Mouse (Mus musculus) MEL (cell line): ENCODE results near the gene Fabp2. TPM values are rescaled to one million over a fixed set of nuclear protein-coding genes. Genes with fewer than 3 reads are reported as not detected.
"Not testable (repeated sequence)": the region's sequence is repeated elsewhere in the genome, so short reads cannot be mapped to it uniquely, and the experiment has no call there.

ENCODE experiments used
- DNase-seq: peaks from one replicate; pipeline ENCODE4 v3.0.0; 2011; ENCODE audit warnings: low read depth, low spot score
- H3K27ac ChIP-seq: 2 replicates; pipeline ENCODE4 v1.5.1; 2012; ENCODE audit warnings: low read depth, mild to moderate bottlenecking, control low read depth, low read length, moderate library complexity; ENCODE audit not compliant: control insufficient read depth
- H3K27me3 ChIP-seq, 2 experiments: fragments of 150-350 bp in 1 of 2; sonication (generic) in 1 of 2; 2 replicates each; pipeline ENCODE4 v1.6.1; 2012; ENCODE audit warnings: low read length in 2 of 2, mild to moderate bottlenecking in 2 of 2, improper control_type of control experiment in 1 of 2, moderate library complexity in 1 of 2; ENCODE audit not compliant: insufficient read depth in 2 of 2, control insufficient read depth in 1 of 2
- H3K36me3 ChIP-seq, 2 experiments: 2 replicates each; pipeline ENCODE4 v1.6.1; 2012 to 2014; ENCODE audit warnings: low read length in 2 of 2, improper control_type of control experiment in 1 of 2, inconsistent platforms in 1 of 2, mild to moderate bottlenecking in 1 of 2; ENCODE audit not compliant: insufficient read depth in 2 of 2, control insufficient read depth in 1 of 2
- H3K4me1 ChIP-seq, 2 experiments: fragments of 150-350 bp in 1 of 2; sonication (generic) in 1 of 2; 2 replicates each; pipeline ENCODE4 v1.6.1; 2012; ENCODE audit warnings: low read length in 2 of 2, improper control_type of control experiment in 1 of 2, mild to moderate bottlenecking in 1 of 2; ENCODE audit not compliant: insufficient read depth in 2 of 2, control insufficient read depth in 1 of 2
- H3K4me3 ChIP-seq, 2 experiments: fragments of 150-350 bp in 1 of 2; sonication (generic) in 1 of 2; 2 replicates each; pipeline ENCODE4 v1.5.1; 2012; ENCODE audit warnings: low read depth in 2 of 2, low read length in 2 of 2, mild to moderate bottlenecking in 2 of 2, moderate library complexity in 2 of 2, control low read depth in 1 of 2, improper control_type of control experiment in 1 of 2; ENCODE audit not compliant: control insufficient read depth in 1 of 2, insufficient read depth in 1 of 2
- H3K79me2 ChIP-seq: 2 replicates; pipeline ENCODE4 v1.6.1; 2012; ENCODE audit warnings: mild to moderate bottlenecking, low read length, moderate library complexity; ENCODE audit not compliant: control insufficient read depth, poor library complexity, insufficient read depth
- H3K9ac ChIP-seq: 2 replicates; pipeline ENCODE4 v1.6.1; 2012; ENCODE audit warnings: low read depth, mild to moderate bottlenecking, control low read depth, low read length, moderate library complexity; ENCODE audit not compliant: control insufficient read depth, poor library complexity, severe bottlenecking
- H3K9me3 ChIP-seq: fragments of 150-350 bp; sonication (generic); replicated peaks from 2 replicates; pipeline ENCODE4 v1.6.1; 2012; ENCODE audit warnings: mild to moderate bottlenecking, low read length, improper control_type of control experiment, moderate library complexity; ENCODE audit not compliant: insufficient read depth
- BHLHE40 ChIP-seq: IDR thresholded peaks from 2 replicates; pipeline ENCODE4 v1.6.1; 2012; ENCODE audit warnings: low read depth, mild to moderate bottlenecking, inconsistent platforms, low read length, improper control_type of control experiment, borderline replicate concordance
- CHD1 ChIP-seq: IDR thresholded peaks from 2 replicates; pipeline ENCODE4 v1.6.1; 2012; ENCODE audit warnings: low read depth, mild to moderate bottlenecking, inconsistent platforms, low read length, improper control_type of control experiment
- CHD2 ChIP-seq: IDR thresholded peaks from 2 replicates; pipeline ENCODE4 v1.6.1; 2011; ENCODE audit warnings: low read length, improper control_type of control experiment
- CTCF ChIP-seq, 3 experiments: IDR thresholded peaks in 2 of 3; conservative IDR thresholded peaks in 1 of 3; 2 replicates each; pipeline ENCODE4 v1.5.1; 2011 to 2012; ENCODE audit warnings: low read length in 3 of 3, low read depth in 2 of 3, mild to moderate bottlenecking in 2 of 3, improper control_type of control experiment in 1 of 3, inconsistent platforms in 1 of 3, mixed read lengths in 1 of 3, moderate library complexity in 1 of 3; ENCODE audit not compliant: control insufficient read depth in 1 of 3, insufficient read depth in 1 of 3, poor library complexity in 1 of 3, severe bottlenecking in 1 of 3
- E2F4 ChIP-seq: IDR thresholded peaks from 2 replicates; pipeline ENCODE4 v1.6.1; 2011; ENCODE audit warnings: low read depth, low read length, improper control_type of control experiment, borderline replicate concordance
- ELF1 ChIP-seq: IDR thresholded peaks from 2 replicates; pipeline ENCODE4 v1.6.1; 2014; ENCODE audit warnings: low read depth, mild to moderate bottlenecking, inconsistent platforms, low read length, improper control_type of control experiment, moderate library complexity
- GABPA ChIP-seq: IDR thresholded peaks from 2 replicates; pipeline ENCODE4 v1.6.1; 2012; ENCODE audit warnings: low read depth, mild to moderate bottlenecking, inconsistent platforms, low read length, improper control_type of control experiment, moderate library complexity
- GATA1 ChIP-seq: IDR thresholded peaks from 2 replicates; pipeline ENCODE4 v1.6.1; 2011; ENCODE audit warnings: low read depth, low read length, improper control_type of control experiment
- MAFK ChIP-seq: IDR thresholded peaks from 2 replicates; pipeline ENCODE4 v1.6.1; 2011; ENCODE audit warnings: low read depth, mild to moderate bottlenecking, low read length, improper control_type of control experiment, borderline replicate concordance
- MEF2A ChIP-seq: IDR thresholded peaks from 2 replicates; pipeline ENCODE4 v1.6.1; 2014; ENCODE audit warnings: low read depth, mild to moderate bottlenecking, inconsistent platforms, low read length, improper control_type of control experiment; ENCODE audit not compliant: poor library complexity, insufficient replicate concordance, severe bottlenecking; ENCODE audit errors: extremely low read depth
- MYB ChIP-seq: IDR thresholded peaks from 2 replicates; pipeline ENCODE4 v1.6.1; 2011; ENCODE audit warnings: mild to moderate bottlenecking, low read depth, low read length, improper control_type of control experiment
- MYC ChIP-seq: IDR thresholded peaks from 2 replicates; pipeline ENCODE4 v1.6.1; 2011; ENCODE audit warnings: low read depth, mild to moderate bottlenecking, low read length, improper control_type of control experiment, moderate library complexity
- NRF1 ChIP-seq: IDR thresholded peaks from 2 replicates; pipeline ENCODE4 v1.6.1; 2014; ENCODE audit warnings: low read depth, mild to moderate bottlenecking, inconsistent platforms, low read length, improper control_type of control experiment, moderate library complexity; ENCODE audit not compliant: poor library complexity, insufficient read depth, severe bottlenecking
- POLR2A ChIP-seq, 2 experiments: IDR thresholded peaks; 2 replicates each; pipeline ENCODE4 v1.6.1; 2011 to 2012; ENCODE audit warnings: low read length in 2 of 2, mild to moderate bottlenecking in 2 of 2, control low read depth in 1 of 2, improper control_type of control experiment in 1 of 2, low read depth in 1 of 2, moderate library complexity in 1 of 2; ENCODE audit not compliant: control insufficient read depth in 1 of 2, insufficient read depth in 1 of 2, poor library complexity in 1 of 2
- POLR2AphosphoS2 ChIP-seq: IDR thresholded peaks from 2 replicates; pipeline ENCODE4 v1.6.1; 2011; ENCODE audit warnings: low read length, improper control_type of control experiment
- POLR2AphosphoS5 ChIP-seq: IDR thresholded peaks from 2 replicates; pipeline ENCODE4 v1.6.1; 2012; ENCODE audit warnings: low read depth, borderline replicate concordance, mild to moderate bottlenecking, inconsistent platforms, low read length, moderate library complexity, mixed read lengths
- TBP ChIP-seq: IDR thresholded peaks from 2 replicates; pipeline ENCODE4 v1.8.0; 2011; ENCODE audit warnings: low read depth, low read length, improper control_type of control experiment
- USF2 ChIP-seq, 2 experiments: IDR thresholded peaks; 2 replicates each; pipeline ENCODE4 v1.6.1; 2011 to 2012; ENCODE audit warnings: improper control_type of control experiment in 2 of 2, low read length in 2 of 2, borderline replicate concordance in 1 of 2, inconsistent platforms in 1 of 2, low read depth in 1 of 2, mild to moderate bottlenecking in 1 of 2; ENCODE audit not compliant: insufficient read depth in 1 of 2
- polyA plus RNA-seq, 2 experiments: library from polyadenylated mRNA; stranded (reverse) in 1 of 2; unstranded in 1 of 2; fragments of >175 nt in 1 of 2; fragments of >200 nt in 1 of 2; gene quantifications; 2 replicates each; pipeline versions ENCODE4 v1.2.1 to v1.2.4; 2012; ENCODE audit warnings: low replicate concordance in 2 of 2, low read depth in 1 of 2; ENCODE audit not compliant: insufficient read length in 2 of 2, insufficient read depth in 1 of 2, missing spikeins in 1 of 2
- total RNA-seq: library from RNA; depleted of rRNA; stranded (reverse); fragments of 300-350 nt; gene quantifications from 2 replicates; pipeline ENCODE4 v1.2.3, GENCODE M21; 2012

Gene Fabp2
- total and polyA plus RNA-seq, 3 experiments, result not detected

- TF ChIP-seq TBP, result no peak; the same call in 1 of the 2 replicates
- TF ChIP-seq, all 39 proteins: peak for 17
These were observed 29.4 kb downstream of the Fabp2 start, which contains the start of gene 1810037I17Rik (continued) for GRCm38 (mm10) chr3:122924009-122924914.

GRCm38 (mm10) chr3:122929723-122930122 lies 34.9 kb downstream of the Fabp2 start:
- TF ChIP-seq NRF1 (no peak), MEF2A (no peak), MAFK (no peak), CHD1 (no peak), MYB (no peak), POLR2AphosphoS5 (no peak), POLR2A (IDR thresholded peaks at IDR 0.05; ENCODE audit: control insufficient read depth in 1 of 2, insufficient read depth in 1 of 2, low read depth in 1 of 2, low read length in 2 of 2, poor library complexity in 1 of 2) (no peak), E2F4 (no peak), CHD2 (no peak), GABPA (no peak)
- Histone ChIP-seq H3K27ac (no peak overlapping the region), H3K36me3 (peaks cover 0 to 11% of the 10 kb centered on the region in 2 experiments; a peak in 2 of 4 replicates), H3K79me2 (peaks cover 6% of the 10 kb centered on the region), H3K9ac (no peak overlapping the region), H3K9me3 (no peaks in the 10 kb centered on the region), H3K4me1 (peaks cover 2 to 4% of the 10 kb centered on the region in 2 experiments; a peak in 2 of 4 replicates), H3K27me3 (no peaks in the 10 kb centered on the region), H3K4me3 (no peak overlapping the region)
- DNase-seq, result no peak

DNA sequence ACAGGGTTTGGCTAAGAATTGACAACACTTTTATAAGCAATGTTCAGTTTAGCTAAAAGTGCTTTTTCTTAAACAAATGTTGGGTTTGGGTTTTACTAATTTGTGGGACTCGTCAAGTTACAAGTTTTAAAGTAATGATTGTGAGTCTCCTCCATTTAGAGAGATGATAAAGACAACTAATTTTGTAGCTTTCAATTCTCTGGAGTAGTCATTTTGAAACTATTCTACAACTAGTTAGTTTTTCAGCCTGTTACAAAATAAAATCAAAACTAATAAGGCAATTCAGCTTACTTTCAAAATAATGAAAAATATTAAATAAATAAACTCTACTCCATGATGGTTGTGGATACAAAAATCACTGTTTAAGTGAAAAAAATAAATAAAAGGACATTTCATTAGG lies 37.6 kb downstream of the Fabp2 start:
- Histone ChIP-seq H3K27me3 (no peaks in the 10 kb centered on the region), H3K4me1 (peaks cover 0 to 4% of the 10 kb centered on the region in 2 experiments; a peak in 2 of 4 replicates), H3K27ac (no peak overlapping the region), H3K4me3 (no peak overlapping the region), H3K36me3 (peaks cover 0 to 4% of the 10 kb centered on the region in 2 experiments; a peak in 2 of 4 replicates), H3K79me2 (no peaks in the 10 kb centered on the region), H3K9ac (no peak overlapping the region), H3K9me3 (no peaks in the 10 kb centered on the region)
- no peak for DNase-seq
- TF ChIP-seq CTCF (IDR thresholded peaks at IDR 0.05 in 2 of 3, conservative IDR thresholded peaks at IDR 0.05 in 1 of 3; ENCODE audit: control insufficient read depth in 1 of 3, insufficient read depth in 1 of 3, low read depth in 2 of 3, low read length in 3 of 3, poor library complexity in 1 of 3, severe bottlenecking in 1 of 3) (no peak), BHLHE40 (no peak), ELF1 (no peak), POLR2AphosphoS2 (no peak), MYC (no peak), MYB (no peak), GATA1 (no peak), USF2 (IDR thresholded peaks at IDR 0.05; ENCODE audit: borderline replicate concordance in 1 of 2, insufficient read depth in 1 of 2, low read depth in 1 of 2, low read length in 2 of 2) (no peak), E2F4 (no peak)

- H3K27ac ChIP-seq, H3K4me1 ChIP-seq, H3K27me3 ChIP-seq, DNase-seq, H3K9ac ChIP-seq, H3K36me3 ChIP-seq, H3K4me3 ChIP-seq, H3K9me3 ChIP-seq, H3K79me2 ChIP-seq: not testable (repeated sequence)
These were observed 42.3 kb downstream of the Fabp2 start for GRCm38 (mm10) chr3:122937176-122937575.
